Mouse (Mus musculus) yolk sac, embryonic 10.5 days (tissue): ENCODE results near the gene Gm21409.
"Not testable (repeated sequence)": the region's sequence is repeated elsewhere in the genome, so short reads cannot be mapped to it uniquely, and the experiment has no call there.

Source experiments
- DNase-seq: peaks from one replicate; pipeline ENCODE4 v3.0.0-alpha.2; 2017; ENCODE audit warnings: low spot score

The Gm21409 gene

GRCm38 (mm10) chrY:84746385-84746784 is at the start of gene Gm21409:
Gene Gm21409 (plus strand): TSS chrY:84746685.
- DNase-seq: not testable (repeated sequence)
